Mouse (Mus musculus): ENCODE results near the gene Faap20. TPM values are rescaled to one million over a fixed set of nuclear protein-coding genes. Genes with fewer than 3 reads are reported as not detected.

Gene Faap20
- total RNA-seq, 2 experiments from 2014 or later: 46.6 to 54.5 TPM

- DNase-seq (ENCODE audit: low spot score in 2 of 2): peak in 1 of 2 experiments; percentile 42
Observed at GRCm38 (mm10) chr4:155220213-155221100, 29.1 kb upstream of the Faap20 start.

DNA sequence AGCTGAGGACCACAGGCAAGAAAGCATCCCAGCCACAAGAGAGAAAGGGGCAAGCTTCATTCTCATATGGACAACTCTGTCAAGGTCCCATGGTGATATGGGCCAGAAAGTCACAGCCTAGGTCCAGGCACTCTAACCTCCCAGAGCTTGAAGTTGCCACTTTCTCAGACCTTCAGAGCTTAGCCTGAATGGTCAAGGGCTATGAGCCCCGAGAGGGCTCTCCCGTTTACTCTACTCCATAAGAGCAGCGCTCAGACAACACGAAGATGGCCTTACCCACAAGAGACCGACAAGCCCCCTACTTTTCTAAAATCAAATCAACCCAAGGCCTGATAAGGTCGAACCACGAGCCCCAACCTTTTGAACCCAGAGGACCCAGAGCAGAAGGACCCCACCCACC, 28.5 kb upstream of the Faap20 start:
- no peak for DNase-seq (ENCODE audit: low spot score in 2 of 2)

DNA sequence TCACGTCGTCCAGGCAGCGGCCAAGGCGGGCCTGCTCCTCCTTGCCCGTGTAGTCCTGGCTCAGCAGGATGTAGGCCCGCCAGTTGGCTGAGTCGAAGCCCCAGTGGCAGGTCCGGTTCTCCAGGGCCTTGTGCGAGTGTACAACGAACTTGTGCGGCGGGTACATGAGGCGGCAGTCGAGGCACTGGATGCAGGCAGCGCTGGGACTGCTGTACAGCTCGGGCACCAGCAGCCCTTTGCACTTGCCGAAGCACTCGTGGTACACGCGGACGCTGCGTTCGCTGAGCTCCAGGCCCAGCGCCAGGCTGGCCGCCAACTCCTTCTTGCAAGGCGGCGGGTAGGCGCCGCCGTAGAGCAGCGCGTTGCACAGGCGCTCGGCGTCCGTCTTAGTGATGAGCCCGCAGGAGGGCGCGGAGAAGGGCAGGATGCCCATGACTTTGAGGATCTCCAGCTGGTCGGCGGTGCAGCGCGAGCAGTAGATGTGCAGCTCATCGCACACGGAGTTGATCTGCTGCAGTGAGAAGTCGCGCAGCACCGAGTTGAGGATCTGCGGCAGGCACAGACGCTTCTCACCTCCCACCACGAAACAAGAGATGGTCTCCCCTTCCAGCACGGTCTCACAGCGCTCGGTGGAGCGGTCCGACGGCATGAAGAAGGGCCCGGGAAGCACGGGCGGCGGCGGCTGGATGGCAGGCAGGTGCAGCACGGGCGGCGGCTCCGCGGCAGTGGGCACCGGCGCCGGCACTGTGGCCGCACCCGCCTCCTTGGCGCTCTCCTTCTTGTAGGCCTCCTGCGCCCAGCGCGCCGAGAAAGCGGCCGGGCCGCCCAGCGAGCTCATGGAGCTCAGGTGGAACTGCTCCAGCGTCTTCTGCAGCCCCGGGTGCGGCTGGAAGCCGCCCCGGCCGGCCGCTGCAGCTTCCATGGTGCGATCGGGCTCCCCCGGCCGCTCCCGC, 27.7 kb upstream of the Faap20 start:
- DNase-seq (ENCODE audit: low spot score in 2 of 2): peak; percentile 69

- DNase-seq (ENCODE audit: low spot score in 2 of 2): no peak
Observed at GRCm38 (mm10) chr4:155222552-155222840, 27.1 kb upstream of the Faap20 start, which contains the start of gene Ski. Gene Ski, minus strand, starts transcription at chr4:155222592.

DNA sequence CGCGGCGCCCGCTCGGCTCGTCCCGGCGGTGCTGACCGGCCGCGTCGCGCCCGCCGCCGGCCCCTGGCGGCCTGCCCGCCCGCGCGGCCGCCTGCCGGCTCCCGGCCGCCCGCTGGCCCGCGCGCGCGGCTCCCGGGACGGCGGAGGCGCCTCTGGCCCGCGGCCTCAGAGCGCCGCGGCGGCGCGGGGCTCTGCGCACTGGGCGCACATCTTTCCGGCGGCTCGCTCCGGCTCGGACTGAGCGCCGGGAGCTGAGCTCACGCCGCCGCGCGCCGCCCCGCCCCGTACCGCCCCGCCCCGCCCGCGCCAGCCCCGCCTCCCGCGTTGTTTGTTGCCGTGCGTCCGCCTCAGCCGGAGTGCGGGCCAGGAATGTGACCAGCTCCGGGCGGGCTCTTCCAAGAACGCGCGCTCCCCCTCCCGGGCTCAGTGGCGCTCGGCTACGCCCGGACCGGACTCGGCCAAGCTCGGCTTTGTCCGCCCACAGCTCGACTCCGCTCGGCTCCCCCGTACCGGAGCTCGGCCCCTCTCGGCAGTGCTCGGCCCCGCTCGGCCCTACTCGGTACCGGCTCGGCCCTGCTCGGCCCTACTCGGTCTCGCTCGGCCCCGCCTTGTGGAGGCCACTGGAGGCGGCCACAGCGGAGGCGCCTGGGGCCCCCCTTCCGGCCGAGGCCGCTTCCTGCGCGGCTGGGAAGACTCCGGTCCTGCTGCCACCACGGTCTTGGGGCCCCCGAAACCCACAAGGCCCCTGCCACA, 26.6 kb upstream of the Faap20 start:
- peak; percentile 100 for DNase-seq (ENCODE audit: low spot score in 2 of 2)

- no peak for DNase-seq (ENCODE audit: low spot score in 2 of 2)
Observed at GRCm38 (mm10) chr4:155223594-155224528, 25.7 kb upstream of the Faap20 start.

DNA sequence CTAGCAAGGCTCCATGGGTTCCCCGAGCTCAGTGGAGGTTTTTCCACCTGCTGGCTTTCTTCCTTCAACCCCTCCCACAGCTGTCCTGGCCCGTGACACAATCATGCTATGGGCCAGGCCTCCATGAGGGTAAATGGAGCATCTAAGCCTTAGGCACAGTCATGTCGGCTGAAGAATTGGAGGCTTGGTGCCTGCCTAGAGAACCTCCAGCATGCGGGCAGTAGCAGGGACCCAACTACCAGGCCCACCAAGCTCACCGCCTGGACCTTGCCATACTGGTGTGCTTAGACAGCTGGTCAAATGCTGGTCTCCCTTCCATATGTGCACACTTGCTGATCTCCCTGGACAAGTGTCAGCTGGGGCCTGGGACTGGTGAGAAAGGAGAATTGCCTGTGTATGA, 23.7 kb upstream of the Faap20 start:
- no peak for DNase-seq (ENCODE audit: low spot score in 2 of 2)

DNA sequence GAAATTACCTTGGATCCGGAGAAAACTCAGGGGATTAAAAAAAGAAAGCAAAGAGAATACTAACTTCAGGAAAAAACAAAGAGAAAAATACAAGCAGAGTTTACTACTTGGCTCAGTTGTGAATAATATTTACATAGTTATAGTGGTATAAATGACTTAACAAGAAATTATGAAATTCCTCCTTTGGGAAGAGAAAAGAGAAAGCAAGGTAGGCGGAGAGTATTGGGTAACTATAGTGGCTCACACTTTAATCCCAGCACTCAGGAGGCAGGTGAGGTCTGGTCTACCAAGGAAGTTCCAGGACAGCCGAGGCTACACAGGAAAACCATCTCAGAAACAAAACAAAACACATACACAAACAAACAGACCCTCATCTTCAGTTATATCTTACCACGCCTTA, 21.6 kb upstream of the Faap20 start:
- no peak for DNase-seq (ENCODE audit: low spot score in 2 of 2)

GRCm38 (mm10) chr4:155228461-155228860, 21.1 kb upstream of the Faap20 start:
- DNase-seq (ENCODE audit: low spot score in 2 of 2): no peak

DNA sequence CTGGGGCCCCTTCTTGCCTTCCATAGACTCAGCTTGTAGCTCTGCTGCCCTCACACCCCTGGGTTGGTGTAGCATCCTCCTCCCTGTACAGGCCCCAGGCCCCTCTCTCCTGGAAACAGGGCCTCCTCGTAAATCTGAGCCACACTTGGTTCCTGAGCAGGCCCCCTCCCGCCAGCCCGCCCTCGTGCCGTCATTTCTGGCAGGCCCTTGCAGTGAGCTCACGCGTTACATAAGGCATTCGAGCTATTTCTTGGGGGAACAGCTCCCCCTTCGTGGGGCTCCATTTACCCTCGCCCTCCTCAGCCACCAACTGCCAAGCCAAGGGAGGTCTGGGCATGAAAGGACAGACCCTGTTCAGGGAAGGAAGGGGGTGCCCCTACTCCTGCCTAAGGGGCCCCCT, 15.7 kb upstream of the Faap20 start:
- DNase-seq (ENCODE audit: low spot score in 2 of 2): peak; percentile 57 to 70

- peak in 1 of 2 experiments; percentile 5 for DNase-seq (ENCODE audit: low spot score in 2 of 2)
Observed at GRCm38 (mm10) chr4:155234371-155235310, 15.0 kb upstream of the Faap20 start.

- peak; percentile 71 to 77 for DNase-seq (ENCODE audit: low spot score in 2 of 2)
Observed at GRCm38 (mm10) chr4:155235311-155236119, 14.1 kb upstream of the Faap20 start.

- DNase-seq (ENCODE audit: low spot score in 2 of 2): no peak
Observed at GRCm38 (mm10) chr4:155236737-155237385, 12.7 kb upstream of the Faap20 start.

GRCm38 (mm10) chr4:155238276-155238675, 11.3 kb upstream of the Faap20 start:
- DNase-seq (ENCODE audit: low spot score in 2 of 2): no peak

DNA sequence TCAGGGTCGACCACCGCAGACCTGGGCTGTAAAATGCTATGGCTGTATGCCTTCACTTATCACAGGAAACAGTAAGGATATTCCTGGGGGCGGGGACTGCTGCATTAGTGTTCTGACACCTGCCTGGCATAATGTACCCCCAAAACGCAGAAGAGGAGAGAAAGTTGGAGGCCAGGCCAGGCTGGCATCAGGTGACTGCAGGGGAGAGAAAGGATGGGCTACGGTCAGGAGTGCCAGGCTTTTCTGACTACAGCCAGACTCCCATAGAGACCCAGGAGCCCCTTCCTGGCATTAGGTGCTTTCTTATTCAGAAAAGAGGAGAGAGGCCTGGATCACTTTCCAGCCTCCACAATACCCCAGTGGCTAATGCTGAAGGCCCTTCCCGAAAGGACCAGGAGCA, 10.1 kb upstream of the Faap20 start:
- DNase-seq (ENCODE audit: low spot score in 2 of 2): no peak

GRCm38 (mm10) chr4:155241789-155242188, 7.8 kb upstream of the Faap20 start:
- no peak for DNase-seq (ENCODE audit: low spot score in 2 of 2)

DNA sequence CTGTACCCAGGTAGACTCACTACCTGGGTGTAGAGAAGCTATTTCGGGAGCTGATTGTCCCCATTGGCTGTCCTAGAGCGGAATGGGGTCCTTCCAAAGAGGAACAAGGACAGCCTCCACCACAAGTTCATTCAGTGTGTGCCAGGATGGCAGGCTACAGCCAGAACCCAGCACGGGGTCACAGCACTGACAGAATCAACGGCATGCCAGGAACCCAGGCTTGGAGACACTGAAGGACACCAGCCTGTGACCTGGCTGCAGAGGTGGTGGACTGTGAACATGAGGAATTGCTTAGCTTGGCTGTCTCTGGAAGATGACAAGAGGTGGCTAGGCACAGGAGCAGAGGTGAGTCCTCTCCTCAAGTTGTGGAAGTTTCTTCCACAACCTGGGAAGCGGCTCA, 7.3 kb upstream of the Faap20 start:
- DNase-seq (ENCODE audit: low spot score in 2 of 2): no peak

DNA sequence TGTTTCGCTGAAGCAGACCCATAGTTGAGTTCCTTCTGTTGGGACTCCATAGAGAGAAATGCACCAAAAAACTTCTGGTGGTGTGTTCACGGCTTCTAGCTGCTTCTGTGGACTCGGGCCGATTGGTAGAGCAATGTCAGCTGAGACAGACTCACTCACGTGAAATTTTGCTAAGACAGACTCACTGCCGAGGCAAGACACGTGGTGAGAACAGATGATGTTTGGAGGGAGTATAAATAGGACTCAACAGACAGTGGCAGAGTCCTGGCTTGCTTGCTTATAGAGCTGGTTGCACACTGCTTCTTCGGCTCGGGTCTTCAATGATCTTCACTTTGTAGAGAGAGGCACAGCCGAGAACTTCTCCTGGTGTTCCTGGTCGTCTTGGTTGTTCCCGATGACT, 6.4 kb upstream of the Faap20 start:
- DNase-seq (ENCODE audit: low spot score in 2 of 2): no peak

Measured in adrenal gland, adult 18-20 months (tissue).